Mouse (Mus musculus) ES-Bruce4 (cell line): ENCODE measurements around the gene Neurog3.

Experiments used
- CTCF ChIP-seq: IDR thresholded peaks from one replicate; pipeline ENCODE4 v1.8.1; 2011; ENCODE audit warnings: low read depth, low read length
- EP300 ChIP-seq: IDR thresholded peaks from 2 replicates; pipeline ENCODE4 v1.6.1; 2011; ENCODE audit warnings: low read depth, low read length; ENCODE audit not compliant: insufficient read depth
- POLR2A ChIP-seq: IDR thresholded peaks from one replicate; pipeline ENCODE4 v1.8.1; 2011; ENCODE audit warnings: low read length; ENCODE audit not compliant: insufficient read depth

GRCm38 (mm10) chr10:62183053-62183452 is 50.2 kb downstream of the Neurog3 start:
- TF ChIP-seq EP300 (peak; percentile 59; the same call in 1 of the 2 replicates), POLR2A (no peak), CTCF (peak; percentile 100)
